ENCODE assay signal across 12 mouse cellular contexts in the genomic region with DNA sequence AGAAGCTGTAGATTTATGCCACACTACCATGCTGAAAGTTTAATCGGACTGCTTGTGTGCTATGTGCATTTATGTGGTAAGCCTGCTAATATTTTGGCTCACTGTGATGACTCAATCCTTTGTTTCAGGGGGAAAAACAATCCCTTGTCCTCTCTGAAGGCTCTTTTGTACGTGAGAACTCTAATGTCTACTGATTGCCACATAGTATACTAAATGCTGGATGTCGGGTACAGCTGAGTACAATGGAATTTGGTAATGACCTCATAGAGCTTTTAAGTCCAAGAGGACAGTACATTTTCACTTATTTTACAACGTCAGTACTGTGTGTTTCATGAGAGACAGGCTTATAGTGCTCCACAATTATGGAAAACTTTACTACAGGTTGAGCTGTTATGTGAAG.
"Had no signal": no experiment of that assay in that cellular context is flagged by ENCODE, and none has a peak within 500 bp of the region (broad histone marks: within the 10 kb centered on the region; RNA-seq: fewer than 3 reads in every experiment).

No protein-coding gene starts in this region.

- H3K36me3 ChIP-seq: kidney, embryonic 15.5 days; limb, embryonic 15.5 days; liver, embryonic 15.5 days; midbrain, embryonic 12.5 days had no signal

- DNase-seq: kidney, adult 2 months; kidney, postnatal 14 days; lung, embryonic 14.5 days; lung, postnatal 14 days; right cerebral cortex, postnatal 14 days; thymus, postnatal 14 days had no signal

- H3K4me3 ChIP-seq: kidney, embryonic 15.5 days; limb, embryonic 15.5 days; liver, embryonic 15.5 days; midbrain, embryonic 12.5 days had no signal

- ATAC-seq: midbrain, embryonic 16.5 days had no signal

- H3K9me3 ChIP-seq: kidney, embryonic 15.5 days; limb, embryonic 15.5 days; liver, embryonic 15.5 days; midbrain, embryonic 12.5 days had no signal

- H3K27ac ChIP-seq: kidney, embryonic 15.5 days; limb, embryonic 15.5 days; liver, embryonic 15.5 days; midbrain, embryonic 12.5 days; stomach, postnatal 0 days had no signal

- H3K27me3 ChIP-seq: kidney, embryonic 15.5 days; limb, embryonic 15.5 days; liver, embryonic 15.5 days; midbrain, embryonic 12.5 days had no signal

- H3K4me1 ChIP-seq: kidney, embryonic 15.5 days; limb, embryonic 15.5 days; liver, embryonic 15.5 days; midbrain, embryonic 12.5 days had no signal

- H3K4me2 ChIP-seq: kidney, embryonic 15.5 days; limb, embryonic 15.5 days; liver, embryonic 15.5 days; lung, embryonic 14.5 days; midbrain, embryonic 12.5 days had no signal

- H3K9ac ChIP-seq: kidney, embryonic 15.5 days; limb, embryonic 15.5 days; liver, embryonic 15.5 days; lung, embryonic 14.5 days; midbrain, embryonic 12.5 days had no signal
